Mouse (Mus musculus) layer of hippocampus, adult 18-20 months (tissue): ENCODE results near the gene Polr1d. TPM values are rescaled to one million over a fixed set of nuclear protein-coding genes. Genes with fewer than 3 reads are reported as not detected.

Experiments
- DNase-seq, 2 experiments: peaks; one replicate each; pipeline ENCODE4 v3.0.0; 2022; ENCODE audit warnings: low spot score in 2 of 2
- total RNA-seq, 2 experiments: library from RNA; stranded (reverse); gene quantifications; 2 replicates each; pipeline ENCODE4 v1.2.3; 2021

Polr1d gene
- total RNA-seq, 2 experiments from 2014 or later = 64.6 to 69.8 TPM

GRCm38 (mm10) chr5:147135089-147135446, 58.2 kb downstream of the Polr1d start:
- DNase-seq = no peak

GRCm38 (mm10) chr5:147135994-147136393, 59.1 kb downstream of the Polr1d start:
- DNase-seq = no peak

GRCm38 (mm10) chr5:147147340-147147739, 70.5 kb downstream of the Polr1d start:
- no peak for DNase-seq

- DNase-seq = no peak
Measured at GRCm38 (mm10) chr5:147154806-147155371, 78.0 kb downstream of the Polr1d start.

GRCm38 (mm10) chr5:147155449-147156133, 78.7 kb downstream of the Polr1d start:
- peak in 1 of 2 experiments; percentile 14 for DNase-seq

- no peak for DNase-seq
Measured at GRCm38 (mm10) chr5:147156376-147156775, 79.5 kb downstream of the Polr1d start.

GRCm38 (mm10) chr5:147157441-147157840, 80.6 kb downstream of the Polr1d start:
- no peak for DNase-seq

- DNase-seq = no peak
Measured at GRCm38 (mm10) chr5:147159320-147159719, 82.5 kb downstream of the Polr1d start.

- DNase-seq = no peak
Measured at GRCm38 (mm10) chr5:147159792-147160191, 82.9 kb downstream of the Polr1d start.

Other genes with a start within 250 kb of the Polr1d start
- 100 to 1,000 TPM; 206 to 211 TPM for gene Rpl21, start 244.2 kb upstream of the Polr1d start, total RNA-seq
- 10 to 100 TPM; 12.8 to 18.5 TPM for gene Rasl11a, start 232.0 kb upstream of the Polr1d start, total RNA-seq
- 10 to 100 TPM; 22.7 to 25.3 TPM for gene Gtf3a, start 128.4 kb upstream of the Polr1d start, total RNA-seq
- gene Mtif3, start 113.2 kb upstream of the Polr1d start, total RNA-seq = 10 to 100 TPM; 19.2 to 21.6 TPM
- 1 to 10 TPM; 5.8 to 5.9 TPM for gene Lnx2, start 464 bp upstream of the Polr1d start, total RNA-seq
- under 1 TPM; 0.35 to 0.43 TPM for gene Gsx1, start 111.6 kb downstream of the Polr1d start, total RNA-seq
- not detected for gene Pdx1, start 192.9 kb downstream of the Polr1d start, total RNA-seq
- not detected for gene Cdx2, start 230.2 kb downstream of the Polr1d start, total RNA-seq
- gene Urad, start 245.4 kb downstream of the Polr1d start, total RNA-seq = not detected